Mouse (Mus musculus) embryonic facial prominence, embryonic 10.5 days (tissue): Measurements from ENCODE around the gene Mybl2. TPM values are rescaled to one million over a fixed set of nuclear protein-coding genes. Genes with fewer than 3 reads are reported as not detected.

ENCODE experiments used
- DNase-seq: peaks from one replicate; pipeline ENCODE4 v3.0.0-alpha.2; 2017; ENCODE audit warnings: low spot score
- H3K27ac ChIP-seq: fragments of 300-500 bp; sonication (generic); replicated peaks from 2 replicates; pipeline ENCODE4 v1.5.1; 2016; ENCODE audit warnings: mild to moderate bottlenecking
- H3K27me3 ChIP-seq: fragments of 300-500 bp; sonication (generic); replicated peaks from 2 replicates; pipeline ENCODE4 v1.6.1; 2016; ENCODE audit warnings: low read depth, mild to moderate bottlenecking; ENCODE audit not compliant: poor library complexity, severe bottlenecking
- H3K36me3 ChIP-seq: fragments of 300-500 bp; sonication (generic); replicated peaks from 2 replicates; pipeline ENCODE4 v1.6.1; 2016; ENCODE audit warnings: mild to moderate bottlenecking, moderate library complexity
- H3K4me1 ChIP-seq: fragments of 300-500 bp; sonication (generic); 2 replicates; pipeline ENCODE4 v1.6.1; 2016
- H3K4me3 ChIP-seq: fragments of 300-500 bp; sonication (generic); 2 replicates; pipeline ENCODE4 v1.5.1; 2016; ENCODE audit warnings: mild to moderate bottlenecking, moderate library complexity
- H3K9me3 ChIP-seq: fragments of 300-500 bp; sonication (generic); 2 replicates; pipeline ENCODE4 v1.6.1; 2016; ENCODE audit warnings: mild to moderate bottlenecking
- WGBS: fragments of 180-500 bp; shearing (Covaris S2); methylation state at CpG from one replicate; pipeline ENCODE4 v1.1.7; 2016; 5-methylcytosine and 5-hydroxymethylcytosine counted together
- microRNA-seq: library from miRNA; unstranded; fragments of <30 nt; microRNA quantifications from one replicate; pipeline ENCODE4, GENCODE M21; 2017
- polyA plus RNA-seq: library from polyadenylated mRNA; unstranded; fragments of >200 nt; fragmentation: Nextera tagmentation; extraction: Ambion mirVana; gene quantifications from 2 replicates; pipeline ENCODE4 v1.2.1, GENCODE M21; 2016

The Mybl2 gene
- polyA plus RNA-seq, 1 experiment from 2014 or later, result 49.8 TPM

- no peak overlapping the region for H3K27ac ChIP-seq
- H3K9me3 ChIP-seq, result 0 out of 2 replicates have a peak, but pooled peaks cover 2% of the 10 kb centered on the region
- no peaks in the 10 kb centered on the region for H3K27me3 ChIP-seq
- DNase-seq, result no peak
- WGBS, result 82% methylated on average over 5 of the region's 5 CpGs
- H3K4me3 ChIP-seq, result no peak overlapping the region
- no peaks in the 10 kb centered on the region for H3K36me3 ChIP-seq
- no peaks in the 10 kb centered on the region for H3K4me1 ChIP-seq
These were observed 76.3 kb downstream of the Mybl2 start for GRCm38 (mm10) chr2:163130837-163131236.

GRCm38 (mm10) chr2:163132314-163132713 is 77.8 kb downstream of the Mybl2 start:
- H3K27ac ChIP-seq, result no peak overlapping the region
- no peak for DNase-seq
- 91% methylated on average over 5 of the region's 5 CpGs for WGBS
- H3K27me3 ChIP-seq, result no peaks in the 10 kb centered on the region
- H3K36me3 ChIP-seq, result no peaks in the 10 kb centered on the region
- 0 out of 2 replicates have a peak, but pooled peaks cover 2% of the 10 kb centered on the region for H3K9me3 ChIP-seq
- H3K4me1 ChIP-seq, result no peaks in the 10 kb centered on the region
- no peak overlapping the region for H3K4me3 ChIP-seq

Small RNA genes lying within 50 kb of the gene (microRNA-seq; reads per million reads assigned to microRNA genes)
- gene Gm22174 (not detected), gene Mir7003 (1.2 reads per million)

Other genes with a start within 250 kb of the Mybl2 start
- 279 and 285 TPM in 2 replicates for gene Srsf6, start 123.2 kb upstream of the Mybl2 start, polyA plus RNA-seq
- 0.06 and 0.19 TPM in 2 replicates for gene L3mbtl1, start 111.2 kb upstream of the Mybl2 start, polyA plus RNA-seq
- not detected in 2 replicates for gene Sgk2, start 67.4 kb upstream of the Mybl2 start, polyA plus RNA-seq
- gene Ift52, start 37.3 kb upstream of the Mybl2 start, polyA plus RNA-seq, result 50.5 and 51.9 TPM in 2 replicates
- 0.19 TPM in 1 of 2 replicates, not detected in the other for gene Gtsf1l, start 33.2 kb downstream of the Mybl2 start, polyA plus RNA-seq
- 16.3 and 17.8 TPM in 2 replicates for gene Tox2, start 148.4 kb downstream of the Mybl2 start, polyA plus RNA-seq